Mouse (Mus musculus): Measurements from ENCODE around the gene C9orf72.

Gene C9orf72

DNA sequence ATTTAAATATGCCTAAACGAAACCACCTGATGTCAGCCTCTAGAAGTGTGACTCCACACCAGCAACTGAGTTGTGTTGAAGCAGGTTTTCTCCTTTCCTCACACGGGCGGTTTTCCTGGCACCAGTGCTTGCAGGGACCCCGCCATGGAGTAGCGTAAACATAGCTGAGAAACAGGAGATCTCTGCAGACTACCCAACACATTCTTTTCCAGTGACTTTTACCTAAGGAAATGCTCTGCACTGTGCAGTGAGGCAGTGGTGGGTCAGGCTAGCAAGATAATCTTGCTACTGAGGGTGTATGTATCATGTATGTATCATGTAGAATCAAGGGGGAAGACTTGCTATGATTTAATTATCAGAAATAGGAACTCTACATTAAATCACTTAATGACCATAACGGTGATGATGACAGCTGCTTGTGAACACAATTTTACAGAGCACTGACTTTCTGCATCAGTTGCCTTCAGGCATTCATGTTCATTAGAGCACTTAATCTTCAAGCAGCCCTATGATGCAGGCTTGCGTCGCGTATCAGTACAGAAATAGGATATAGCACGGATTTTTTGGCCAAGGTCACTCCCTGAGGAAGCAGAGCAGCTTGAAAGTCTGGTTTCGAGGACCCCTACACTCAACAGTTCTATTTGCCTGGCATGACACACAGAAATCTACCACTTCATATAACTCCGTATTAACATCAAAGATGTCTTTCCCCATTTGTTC is 47.9 kb downstream of the C9orf72 start:
- no peak for DNase-seq (ENCODE audit: low read depth, low spot score)

DNA sequence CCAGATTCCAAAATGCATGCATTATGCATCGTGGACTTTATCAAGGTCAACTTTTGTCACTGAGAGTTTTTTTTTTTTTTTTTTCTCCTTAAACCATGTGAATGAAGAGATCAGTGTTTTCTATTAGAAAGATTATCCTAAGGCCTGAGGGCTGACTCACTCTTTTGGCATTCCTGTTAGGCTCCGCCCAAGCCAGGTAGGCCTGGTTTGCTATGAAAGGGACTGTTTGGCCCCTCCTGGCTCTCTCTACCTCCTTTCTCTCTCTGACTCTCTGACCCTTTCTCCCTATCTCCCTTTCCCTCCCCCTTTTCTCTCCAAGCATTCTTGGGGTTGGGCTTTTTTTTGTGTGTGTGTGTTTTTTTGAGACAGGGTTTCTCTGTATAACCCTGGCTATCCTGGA is 50.4 kb downstream of the C9orf72 start:
- DNase-seq (ENCODE audit: low read depth, low spot score), result no peak

DNA sequence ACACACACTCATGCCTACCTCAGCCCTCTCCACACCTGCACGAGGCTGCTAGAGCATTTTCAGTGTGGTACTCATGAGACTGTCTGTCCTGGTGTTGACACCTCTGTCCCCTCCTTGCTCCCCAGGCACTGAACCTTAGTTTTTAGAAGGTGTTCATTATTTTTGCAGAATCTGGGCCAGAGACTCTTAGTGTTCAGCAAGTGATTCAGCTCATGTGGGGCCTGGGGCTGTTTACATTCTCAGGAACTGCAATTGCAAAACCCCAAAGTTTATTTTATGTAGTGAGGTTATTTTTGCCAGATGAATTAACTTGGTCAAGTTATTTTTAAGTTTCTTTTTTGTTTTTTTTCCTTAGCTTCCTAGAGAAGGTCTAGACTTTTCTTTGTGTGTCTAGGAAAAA is 52.4 kb downstream of the C9orf72 start:
- no peak for DNase-seq (ENCODE audit: low read depth, low spot score)

DNA sequence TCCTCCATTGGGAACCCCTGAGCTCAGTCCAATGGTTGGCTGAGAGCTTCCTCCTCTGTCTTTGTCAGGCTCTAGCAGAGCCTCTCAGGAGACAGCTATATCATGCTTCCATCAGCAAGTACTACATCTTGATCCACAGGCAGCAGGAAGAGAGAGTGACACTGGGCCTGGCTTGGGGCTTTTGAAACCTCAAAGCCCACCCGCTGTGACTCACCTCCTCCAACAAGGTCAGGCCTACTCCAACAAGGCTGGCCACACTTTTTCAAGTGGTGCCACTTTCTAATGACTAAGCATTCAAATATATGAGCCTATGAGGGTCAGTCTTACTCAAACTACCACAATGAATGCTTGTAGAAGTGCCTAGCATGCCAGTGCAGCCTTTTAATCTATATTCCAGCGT is 53.5 kb downstream of the C9orf72 start:
- DNase-seq (ENCODE audit: low read depth, low spot score), result no peak

DNA sequence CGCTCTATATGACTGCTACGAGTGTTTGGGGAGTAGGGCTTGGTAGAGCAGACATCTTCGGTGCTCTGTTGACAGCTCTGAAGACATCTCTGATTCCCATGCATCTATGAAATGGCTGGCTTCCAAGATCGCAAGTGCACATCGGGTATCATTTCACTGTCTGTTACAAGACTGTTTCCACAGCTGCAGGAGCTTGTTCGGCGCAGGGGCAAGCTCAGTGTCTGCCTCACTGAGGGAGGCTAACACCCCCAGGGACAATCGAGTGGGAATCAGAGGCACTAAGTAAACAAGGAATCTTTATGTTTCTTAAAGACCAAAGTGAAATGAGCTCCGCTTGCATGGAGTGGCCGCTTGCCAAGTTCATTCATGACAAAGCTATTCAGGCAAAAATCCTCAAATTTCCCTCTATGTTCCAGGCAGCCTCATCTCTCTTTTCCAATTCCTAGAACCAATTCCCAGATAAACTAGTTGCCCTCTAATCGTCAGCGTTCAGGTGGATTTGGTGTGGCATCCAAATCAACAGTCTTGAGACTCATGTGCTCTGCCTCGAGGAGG is 56.3 kb downstream of the C9orf72 start:
- DNase-seq (ENCODE audit: low read depth, low spot score), result no peak

DNA sequence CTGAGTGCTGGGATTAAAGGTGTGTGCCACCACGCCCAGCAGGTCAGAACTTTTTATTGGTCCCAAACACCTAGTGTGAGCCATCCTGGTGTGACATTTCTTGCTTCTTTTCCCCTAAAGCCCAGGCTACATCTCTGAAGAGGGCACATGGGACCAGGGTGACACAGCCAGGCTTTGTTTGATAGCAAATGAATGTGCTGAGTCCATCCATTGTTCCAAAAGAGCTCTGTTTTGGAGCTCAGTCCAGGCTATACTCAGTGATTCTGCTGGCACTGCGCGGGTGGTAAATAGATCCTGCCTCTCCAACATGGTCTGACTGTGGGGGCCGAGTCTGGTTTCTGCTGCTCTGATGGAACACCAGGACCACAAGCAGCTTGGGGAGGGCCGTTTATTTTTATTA is 58.1 kb downstream of the C9orf72 start:
- DNase-seq (ENCODE audit: low read depth, low spot score), result no peak

DNA sequence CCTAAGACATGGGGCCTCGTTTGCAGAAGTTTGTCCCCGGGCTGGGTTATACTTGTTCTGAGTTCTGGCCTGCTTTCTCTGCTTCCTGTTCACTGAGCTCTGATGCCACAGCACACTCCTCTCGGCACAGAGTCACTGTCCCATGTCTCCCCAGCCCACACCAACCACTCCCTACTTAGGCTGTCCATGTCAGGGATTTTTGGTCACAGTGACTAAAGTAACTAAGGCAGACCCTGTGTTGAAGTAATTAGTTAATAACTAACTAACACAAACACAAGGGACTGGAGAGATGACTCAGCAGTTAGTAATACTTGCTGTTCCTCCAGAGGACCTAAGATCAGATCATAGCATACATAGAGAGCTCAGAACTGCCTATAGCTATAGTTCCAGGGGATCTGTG is 60.0 kb downstream of the C9orf72 start:
- no peak for DNase-seq (ENCODE audit: low read depth, low spot score)

DNA sequence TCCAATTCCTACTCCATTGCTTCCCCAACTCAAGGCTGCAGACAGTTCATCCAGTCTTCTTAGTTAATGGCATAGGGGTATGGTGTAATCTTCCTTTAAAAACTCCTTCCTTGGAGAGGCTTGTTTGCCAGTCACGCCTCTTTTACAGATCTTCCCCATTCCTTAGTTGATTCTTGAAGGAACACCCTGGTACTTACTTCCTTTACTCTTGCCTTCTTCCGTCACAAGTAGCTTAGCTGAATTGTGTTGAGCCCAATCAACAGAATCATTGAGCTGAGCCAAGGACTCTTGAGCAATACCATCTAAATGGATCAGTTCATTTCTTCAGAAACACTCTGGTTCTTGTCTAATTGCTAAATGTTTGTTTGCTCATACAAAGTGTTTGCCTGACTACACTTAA is 60.7 kb downstream of the C9orf72 start:
- DNase-seq (ENCODE audit: low read depth, low spot score), result no peak

DNA sequence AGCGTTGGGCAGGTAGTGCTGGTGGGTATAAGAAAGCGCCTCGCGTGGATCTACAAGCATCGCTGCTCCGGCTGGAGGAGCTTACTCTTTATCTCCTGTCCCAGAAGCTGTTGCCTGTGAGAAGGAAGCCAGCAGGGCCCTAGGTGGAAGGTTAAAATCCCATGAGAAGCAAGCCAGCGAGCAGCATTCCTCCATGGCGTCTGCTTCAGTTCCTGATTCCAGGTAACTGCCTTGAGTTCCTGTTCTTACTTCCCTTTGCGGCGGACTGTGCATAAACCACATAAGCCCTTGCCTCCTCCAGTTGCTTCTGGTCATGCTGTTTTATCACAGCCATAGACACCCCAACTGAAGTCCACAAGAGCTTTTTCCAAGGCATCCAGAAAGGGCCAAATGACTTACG is 68.2 kb downstream of the C9orf72 start:
- peak; percentile 5 for DNase-seq (ENCODE audit: low read depth, low spot score)

DNA sequence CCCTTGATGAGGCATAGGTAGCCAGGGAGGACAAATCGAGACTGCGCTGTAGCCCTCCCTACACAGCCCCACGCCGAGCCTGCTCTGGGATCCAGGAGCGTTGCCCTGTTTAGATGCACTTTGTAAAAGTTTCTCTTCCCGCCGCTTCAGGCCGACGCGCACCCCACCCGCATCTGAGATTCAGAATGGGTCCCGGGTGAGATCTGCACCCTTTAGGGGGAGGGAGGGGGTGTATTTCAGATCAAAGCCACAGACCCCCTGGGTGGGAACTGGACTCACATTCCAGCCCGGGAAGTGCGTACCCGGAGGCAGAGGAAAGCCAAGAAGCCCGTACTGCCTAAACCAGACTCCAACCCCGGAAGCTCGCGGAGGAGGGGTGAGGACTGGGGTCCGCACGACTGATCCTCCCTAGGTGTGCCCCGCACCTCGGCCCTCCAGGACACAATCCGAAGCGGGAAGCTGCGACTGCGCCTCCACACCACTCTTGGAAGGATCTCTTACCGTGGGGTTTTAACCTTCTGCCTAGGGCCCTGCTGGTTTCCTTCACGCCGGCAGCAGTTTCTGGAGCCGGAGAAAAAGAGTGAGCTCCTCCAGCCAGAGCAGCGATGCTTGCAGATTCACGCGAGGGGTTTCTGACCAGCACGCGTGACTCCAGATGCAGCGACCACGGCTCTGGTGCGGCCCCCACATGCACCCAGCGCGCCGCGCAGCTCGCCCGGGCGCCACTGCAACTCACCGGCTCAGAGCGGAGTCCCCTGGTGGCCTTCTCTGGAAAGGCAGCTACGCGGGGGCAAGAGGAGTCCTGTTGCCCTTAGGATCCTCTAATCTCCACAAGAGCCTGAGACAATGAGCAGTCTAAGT is 69.0 kb downstream of the C9orf72 start, which contains the start of gene Mob3b:
TSS of gene Mob3b (minus strand) at position 734 of the 861 bp plus-strand sequence.
- DNase-seq (ENCODE audit: low read depth, low spot score), result peak; percentile 91

DNA sequence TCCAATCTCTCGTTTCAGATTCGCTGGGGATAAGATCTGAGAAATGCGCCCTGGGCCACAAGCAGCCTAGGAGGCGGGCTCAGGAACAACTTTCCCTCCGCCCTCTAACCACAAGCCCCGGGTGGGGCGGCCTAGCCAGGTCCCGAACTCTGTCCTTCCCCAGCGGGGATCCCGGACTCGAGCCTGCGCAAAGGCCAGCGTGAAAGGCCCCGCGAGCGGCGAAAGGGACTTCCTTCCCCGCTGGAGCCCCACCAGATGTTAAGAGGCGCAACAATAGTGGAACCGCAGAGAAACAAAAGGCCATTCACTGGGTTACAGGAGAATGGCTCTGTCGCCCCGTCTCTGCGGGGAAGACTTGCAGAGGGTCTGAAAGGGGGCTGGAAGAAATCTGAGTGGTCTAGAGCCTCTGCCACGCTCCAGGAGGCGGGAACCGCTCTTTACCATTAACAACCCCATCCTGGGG is 69.8 kb downstream of the C9orf72 start:
- peak; percentile 64 for DNase-seq (ENCODE audit: low read depth, low spot score)

DNA sequence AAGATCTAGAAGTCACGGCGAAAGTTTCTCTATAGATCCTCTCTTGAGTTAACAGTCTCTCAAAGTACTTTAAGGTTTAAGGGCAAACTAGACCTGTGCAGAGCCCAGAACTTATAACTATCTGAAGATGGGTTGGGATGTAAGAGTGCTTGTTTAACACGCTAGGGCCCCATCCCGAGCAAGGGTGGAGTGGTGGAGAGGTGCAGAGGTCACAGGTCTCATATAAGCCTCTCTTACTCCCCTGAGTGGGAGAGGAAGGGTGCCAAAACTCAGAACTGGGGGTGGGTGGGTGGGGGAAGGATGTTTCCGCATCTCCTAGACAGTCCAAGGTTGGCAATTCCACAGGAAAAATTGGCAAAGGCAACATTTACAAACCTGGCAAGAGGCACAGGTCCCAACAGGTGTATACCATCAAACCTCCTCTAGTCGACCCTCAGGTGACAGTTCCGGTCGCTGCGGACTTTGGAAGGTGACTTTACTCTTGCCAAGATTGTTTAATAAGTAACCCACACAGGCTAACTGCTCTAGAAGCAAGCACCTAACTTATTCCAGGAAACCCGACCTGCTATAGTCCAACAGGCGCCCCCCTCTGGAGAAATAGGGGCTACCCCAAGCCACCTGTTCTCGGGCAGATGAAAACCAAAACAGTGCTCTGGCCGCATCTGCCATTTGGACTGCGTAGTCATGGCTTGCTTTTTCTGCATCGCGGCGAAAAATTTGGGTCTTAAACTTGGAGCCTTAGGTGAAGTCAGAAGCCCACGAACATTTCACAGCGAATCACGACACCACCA is 70.6 kb downstream of the C9orf72 start:
- DNase-seq (ENCODE audit: low read depth, low spot score), result peak; percentile 65

DNA sequence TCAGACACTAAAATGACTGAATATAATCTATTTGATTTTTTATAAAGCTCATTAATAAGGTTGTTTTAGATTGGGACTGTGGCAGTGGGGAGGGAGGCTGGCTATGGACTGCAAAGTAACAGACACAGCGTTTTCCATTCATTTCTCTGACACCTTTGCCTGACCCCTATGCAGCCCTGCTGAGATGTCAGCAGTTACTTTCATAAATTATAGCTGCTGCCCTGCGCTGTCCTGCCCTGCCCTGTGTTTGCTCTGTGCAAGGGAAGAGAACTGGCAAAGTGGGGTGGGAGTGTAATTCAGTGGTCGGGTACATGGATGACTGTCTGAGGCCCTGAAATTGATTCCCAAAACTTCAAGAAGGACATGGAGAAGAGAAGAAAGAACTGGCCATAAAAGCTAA is 71.9 kb downstream of the C9orf72 start:
- DNase-seq (ENCODE audit: low read depth, low spot score), result no peak

DNA sequence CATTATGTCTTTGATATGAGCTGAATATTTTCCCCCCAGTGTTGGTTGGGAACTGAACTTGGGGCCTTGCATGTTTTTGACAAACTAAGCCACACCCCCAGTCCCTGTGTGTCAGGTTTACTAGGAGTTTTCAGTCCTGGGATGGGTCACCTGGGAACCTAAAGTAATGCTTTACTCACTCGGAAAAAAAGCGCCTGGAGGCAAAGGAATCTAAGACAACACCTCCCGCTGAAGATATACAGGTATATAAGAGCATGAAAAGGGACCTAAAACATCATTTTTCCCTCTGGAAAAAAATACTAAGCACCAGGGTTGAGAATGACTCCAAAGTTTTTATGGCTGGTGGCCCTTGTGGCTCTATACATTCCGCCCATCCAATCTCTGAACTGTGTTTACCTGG is 74.2 kb downstream of the C9orf72 start, which contains the start of gene Ifnk:
TSS of gene Ifnk (plus strand) at position 301 of the 400 bp plus-strand sequence.
- DNase-seq (ENCODE audit: low read depth, low spot score), result no peak

DNA sequence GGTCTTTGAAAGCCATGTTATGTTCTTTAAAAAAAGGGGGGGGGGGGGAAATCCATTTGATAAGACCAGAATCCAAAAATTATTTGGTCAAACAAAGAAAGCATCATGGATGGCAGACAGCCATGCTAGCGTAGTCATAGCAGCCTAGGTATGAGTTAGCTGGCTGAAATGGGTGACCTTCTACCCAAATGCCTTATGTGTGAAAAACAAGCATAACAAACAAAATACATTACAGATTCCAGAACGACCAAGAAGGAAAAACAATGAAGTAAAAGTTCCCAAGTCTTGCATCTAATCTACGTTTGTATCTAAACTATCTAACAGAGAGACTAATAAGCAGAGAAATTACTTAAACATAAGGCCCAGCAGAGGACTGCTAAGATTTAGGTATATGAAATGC is 75.3 kb downstream of the C9orf72 start:
- no peak for DNase-seq (ENCODE audit: low read depth, low spot score)

DNA sequence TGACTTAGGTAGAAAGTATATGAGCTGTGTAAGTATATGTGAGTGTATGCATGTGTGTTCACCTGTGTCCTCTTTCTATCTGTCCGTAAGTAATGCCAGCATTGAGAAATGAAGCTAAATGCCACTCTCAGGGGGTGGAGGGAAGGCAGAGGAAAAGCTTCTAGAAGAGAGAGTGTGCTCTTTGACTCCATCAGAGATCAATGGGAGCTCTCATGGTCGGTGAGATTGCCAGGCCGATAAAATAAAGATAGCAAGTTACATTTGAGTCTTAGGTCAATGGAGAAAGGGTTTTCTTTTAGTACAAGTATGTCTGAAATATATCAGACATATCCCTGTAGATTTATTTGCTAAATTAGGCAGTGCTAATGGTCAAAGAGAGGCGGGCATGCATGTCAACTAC is 77.6 kb downstream of the C9orf72 start:
- DNase-seq (ENCODE audit: low read depth, low spot score), result no peak

DNA sequence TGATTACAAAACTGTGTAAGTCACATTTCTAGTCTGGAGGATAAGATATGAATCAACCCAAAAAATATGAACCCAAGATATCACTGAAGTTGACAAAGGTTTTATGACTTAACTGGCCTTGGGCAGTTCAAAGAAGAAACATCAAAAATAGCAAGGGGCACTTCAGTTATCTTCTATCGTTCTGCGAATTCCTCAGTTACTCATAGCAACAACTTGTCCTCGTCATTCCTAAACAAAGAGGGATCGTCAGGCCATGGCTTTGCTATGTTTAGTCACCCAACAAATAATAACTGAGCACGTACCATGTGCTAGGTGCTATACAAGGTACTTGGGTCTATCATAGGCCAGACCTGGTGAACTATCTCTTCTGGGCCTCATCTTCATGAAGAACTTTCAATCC is 79.4 kb downstream of the C9orf72 start:
- no peak for DNase-seq (ENCODE audit: low read depth, low spot score)

DNA sequence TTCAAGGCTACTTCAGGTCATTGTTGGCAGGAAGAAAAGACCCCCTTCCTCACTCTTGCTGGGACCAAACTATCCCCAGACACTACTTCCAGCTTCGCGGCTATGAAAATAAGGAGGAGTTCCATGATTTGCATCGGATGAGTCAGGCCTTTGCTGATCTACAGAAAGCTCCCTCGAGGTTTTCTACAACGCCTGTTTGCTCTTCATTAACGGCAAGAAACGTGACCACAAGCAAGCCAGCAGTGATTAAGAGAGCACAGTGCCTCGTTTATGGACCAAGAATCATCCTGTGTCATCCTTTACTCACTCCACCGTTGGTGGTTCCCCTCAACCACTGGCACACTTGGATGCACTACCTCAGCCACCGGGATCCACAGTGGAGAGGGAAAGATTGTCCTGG is 80.2 kb downstream of the C9orf72 start:
- no peak for DNase-seq (ENCODE audit: low read depth, low spot score)

DNA sequence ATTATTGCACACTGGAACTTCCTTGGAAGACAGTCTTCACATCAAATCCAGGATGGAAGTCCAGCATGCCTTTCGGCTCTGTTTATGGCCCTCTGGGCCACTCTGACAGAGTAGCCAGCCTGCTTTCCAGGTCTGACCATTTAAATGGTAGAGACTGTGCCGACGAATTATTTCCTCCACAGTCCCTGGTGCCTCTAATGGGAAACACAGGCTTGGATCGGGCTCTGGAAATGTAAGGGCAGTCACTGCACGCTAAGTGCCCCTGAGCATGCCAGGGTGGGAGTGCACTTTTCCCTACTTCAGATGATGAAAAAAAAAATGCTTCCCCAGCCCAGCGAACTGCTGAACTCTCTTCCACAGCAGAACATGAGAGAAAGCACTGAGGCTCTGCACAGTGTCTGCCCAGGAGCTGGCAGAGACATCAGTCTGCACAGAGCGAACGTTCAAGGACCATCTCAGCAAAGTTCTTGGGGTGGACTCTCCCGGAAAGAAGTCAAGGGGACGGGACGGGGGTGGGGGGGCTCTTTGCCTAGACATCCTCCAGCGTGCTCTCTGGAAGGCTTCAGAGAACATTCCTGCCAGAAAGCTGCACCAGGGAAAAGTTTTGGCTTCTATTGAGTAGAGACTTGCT is 82.4 kb downstream of the C9orf72 start:
- DNase-seq (ENCODE audit: low read depth, low spot score), result no peak
